ENCODE assay signal across 32 mouse cellular contexts in genomic region chr10:45276995-45277394, GRCm38 (mm10). TPM values are rescaled to one million over a fixed set of nuclear protein-coding genes. Genes with fewer than 3 reads are reported as not detected.
DNase-seq lines count a peak whose midpoint lies in the region; ATAC-seq lines count a peak whose summit lies in the region.
"Had no signal": no experiment of that assay in that cellular context is flagged by ENCODE, and none has a peak within 500 bp of the region (broad histone marks: within the 10 kb centered on the region; RNA-seq: fewer than 3 reads in every experiment).

No protein-coding gene starts in this region.

- H3K4me2 ChIP-seq in heart, embryonic 16.5 days (ENCODE audit: low read depth, low read length), result no peak overlapping the region
- H3K4me2 ChIP-seq: embryonic facial prominence, embryonic 15.5 days; forebrain, embryonic 12.5 days; hindbrain, embryonic 15.5 days; intestine, embryonic 15.5 days; limb, embryonic 12.5 days; liver, embryonic 11.5 days; midbrain, embryonic 15.5 days had no signal

- H3K4me3 ChIP-seq in heart, embryonic 16.5 days (ENCODE audit: low read length), result no peak overlapping the region
- H3K4me3 ChIP-seq: embryonic facial prominence, embryonic 10.5 days; embryonic facial prominence, embryonic 15.5 days; forebrain, embryonic 12.5 days; heart, embryonic 10.5 days; hindbrain, embryonic 10.5 days; hindbrain, embryonic 15.5 days; intestine, embryonic 15.5 days; limb, embryonic 12.5 days; midbrain, embryonic 10.5 days; midbrain, embryonic 15.5 days had no signal

- no peaks in the 10 kb centered on the region for H3K36me3 ChIP-seq in heart, embryonic 16.5 days (ENCODE audit: control insufficient read depth, insufficient read depth)
- H3K36me3 ChIP-seq: embryonic facial prominence, embryonic 10.5 days; embryonic facial prominence, embryonic 15.5 days; forebrain, embryonic 12.5 days; heart, embryonic 10.5 days; hindbrain, embryonic 10.5 days; hindbrain, embryonic 15.5 days; intestine, embryonic 15.5 days; limb, embryonic 12.5 days; midbrain, embryonic 10.5 days; midbrain, embryonic 15.5 days had no signal

- H3K9me3 ChIP-seq in heart, embryonic 16.5 days (replicated peaks; ENCODE audit: control insufficient read depth, low read length), result no peaks in the 10 kb centered on the region
- H3K9me3 ChIP-seq: embryonic facial prominence, embryonic 10.5 days; embryonic facial prominence, embryonic 15.5 days; forebrain, embryonic 12.5 days; heart, embryonic 10.5 days; hindbrain, embryonic 10.5 days; hindbrain, embryonic 15.5 days; intestine, embryonic 15.5 days; limb, embryonic 12.5 days; midbrain, embryonic 10.5 days; midbrain, embryonic 15.5 days had no signal

- ATAC-seq in heart, embryonic 16.5 days (replicated peaks; ENCODE audit: extremely low read depth, insufficient read depth, low FRiP score), result 0 out of 2 replicates have a peak, but pooled peaks have one; percentile 41
- peak; percentile 72 for ATAC-seq in granulocyte monocyte progenitor cell, adult 5-6 weeks (replicated peaks; ENCODE audit: poor library complexity, severe bottlenecking)
- ATAC-seq: forebrain, postnatal 0 days; intestine, embryonic 15.5 days; midbrain, embryonic 15.5 days had no signal

- no peak overlapping the region for H3K27ac ChIP-seq in heart, embryonic 16.5 days (ENCODE audit: low read length)
- H3K27ac ChIP-seq: embryonic facial prominence, embryonic 10.5 days; embryonic facial prominence, embryonic 15.5 days; forebrain, embryonic 12.5 days; hindbrain, embryonic 10.5 days; hindbrain, embryonic 15.5 days; intestine, embryonic 15.5 days; midbrain, embryonic 10.5 days; midbrain, embryonic 15.5 days had no signal

- no peak overlapping the region for H3K9ac ChIP-seq in heart, embryonic 16.5 days (ENCODE audit: low read length)
- H3K9ac ChIP-seq: embryonic facial prominence, embryonic 15.5 days; forebrain, embryonic 12.5 days; forebrain, postnatal 0 days; hindbrain, embryonic 15.5 days; intestine, embryonic 15.5 days; limb, embryonic 12.5 days; midbrain, embryonic 15.5 days had no signal

- H3K4me1 ChIP-seq in heart, embryonic 16.5 days (ENCODE audit: control insufficient read depth, insufficient read depth, low read length), result peaks cover 7% of the 10 kb centered on the region; the same call in 1 of the 2 replicates
- H3K4me1 ChIP-seq: embryonic facial prominence, embryonic 10.5 days; embryonic facial prominence, embryonic 15.5 days; forebrain, embryonic 12.5 days; hindbrain, embryonic 10.5 days; hindbrain, embryonic 15.5 days; intestine, embryonic 15.5 days; midbrain, embryonic 10.5 days; midbrain, embryonic 15.5 days had no signal

- 54% methylated on average over 5 of the region's 5 CpGs for WGBS in heart, embryonic 16.5 days

- no peak for DNase-seq in heart, adult 8-10 months (ENCODE audit: low spot score)
- peak; percentile 12 for DNase-seq in thymus, postnatal 0 days (ENCODE audit: low spot score)
- DNase-seq in thymus, postnatal 36 days, result no peak
- no peak for DNase-seq in left cerebral cortex, postnatal 14 days (ENCODE audit: low spot score in 2 of 2)
- DNase-seq in adrenal gland, postnatal 14 days, result no peak
- DNase-seq: adrenal gland, adult 8-10 months; B cell, adult 2 months; cerebellum, adult 11 months; cerebellum, adult 9-11 months; forebrain, postnatal 0 days; heart, postnatal 10 days; kidney, adult 2 months; kidney, postnatal 36 days; layer of hippocampus, postnatal 36 days; lung, postnatal 4 days; right cerebral cortex, adult 18-20 months; spleen, adult 18-20 months; thymus, postnatal 25 days had no signal

- intact Hi-C loops in left cerebral cortex, postnatal 14 days (cut with DNase I), result no loop called here

- H3K27me3 ChIP-seq in heart, embryonic 16.5 days (ENCODE audit: control insufficient read depth, insufficient read depth, low read length), result no peaks in the 10 kb centered on the region
- H3K27me3 ChIP-seq: embryonic facial prominence, embryonic 15.5 days; forebrain, embryonic 12.5 days; hindbrain, embryonic 15.5 days; intestine, embryonic 15.5 days; limb, embryonic 12.5 days; midbrain, embryonic 15.5 days had no signal

RNA-seq across cellular contexts. Expression of gene Bves, which starts 58.6 kb away (rescaled TPM):
- 116 and 122 TPM in 2 replicates for polyA plus RNA-seq in heart, embryonic 16.5 days (2015; fragmentation: Nextera tagmentation; extraction: Ambion mirVana)
- 10 to 100 TPM; 29.5 to 34.0 (median 31.9) TPM for total RNA-seq in heart, adult 8-10 months (2022)
- polyA plus RNA-seq in thymus, postnatal 0 days (2015; fragmentation: Nextera tagmentation; extraction: Ambion mirVana), result 0.19 and 0.38 TPM in 2 replicates
- not detected in 2 replicates for total RNA-seq in granulocyte monocyte progenitor cell, adult 5-6 weeks (2014; fragmentation: Nextera tagmentation)
- total RNA-seq in granulocyte monocyte progenitor cell, adult 5-6 weeks (2017), result not detected in 2 replicates
- under 1 TPM; 0.48 to 0.82 TPM for total RNA-seq in left cerebral cortex, postnatal 14 days (2021)
- total RNA-seq in adrenal gland, postnatal 14 days (2021), result 0.41 and 0.53 TPM in 2 replicates
- total RNA-seq: neutrophil, adult 5-6 weeks had no signal

Comparison
In these comparisons a context has a peak if more than half of its experiments do, and no peak if none do; other contexts are left out.
1. RNA of gene Bves, which starts 58.6 kb away (total RNA-seq): 29.5 to 34.0 TPM in heart, adult 8-10 months; 0.48 to 0.82 TPM in left cerebral cortex, postnatal 14 days, 0.41 to 0.53 TPM in adrenal gland, postnatal 14 days and not detected in granulocyte monocyte progenitor cell, adult 5-6 weeks; every median in the first group is over 10 times any median in the second.